Mouse (Mus musculus): ENCODE measurements around the gene Rpl18a.

Rpl18a gene

DNA sequence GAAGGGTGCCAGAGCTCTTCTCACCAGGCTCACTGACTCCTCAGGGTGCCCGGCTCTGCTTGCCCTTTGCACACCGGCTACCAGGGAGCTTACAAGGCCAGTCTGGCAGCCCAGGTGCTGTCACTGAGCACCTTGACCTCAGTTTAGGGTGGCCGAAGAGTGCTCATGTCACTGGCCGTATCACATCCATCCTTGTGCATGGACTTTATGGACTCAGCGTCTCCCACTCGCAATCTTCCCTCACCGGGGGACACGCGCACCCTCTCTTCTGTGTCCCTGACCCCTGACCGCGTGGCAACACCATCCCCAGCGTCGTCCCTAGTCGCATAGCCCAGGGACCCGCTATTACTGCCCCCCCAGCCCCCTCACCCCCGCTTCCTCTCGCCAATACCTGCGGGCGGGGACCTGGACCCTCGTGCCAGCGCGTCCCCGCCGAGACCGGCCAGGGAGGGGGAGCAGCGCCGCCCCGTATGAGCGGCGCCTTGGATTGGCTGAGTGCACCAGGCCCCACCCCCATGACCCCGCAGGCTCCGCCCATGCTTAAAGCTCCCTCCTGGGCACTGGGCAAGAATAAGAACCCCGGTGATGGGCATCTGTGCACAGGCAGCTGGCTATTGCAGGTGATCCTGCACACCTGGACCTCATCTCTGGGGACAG, 40.5 kb downstream of the Rpl18a start:
- DNase-seq (ENCODE audit: low spot score) = peak; percentile 69

- no peak for DNase-seq (ENCODE audit: low spot score)
Observed at GRCm38 (mm10) chr8:70856028-70856427, 41.2 kb downstream of the Rpl18a start.

- DNase-seq (ENCODE audit: low spot score) = no peak
Observed at GRCm38 (mm10) chr8:70853863-70854262, 43.3 kb downstream of the Rpl18a start.

DNA sequence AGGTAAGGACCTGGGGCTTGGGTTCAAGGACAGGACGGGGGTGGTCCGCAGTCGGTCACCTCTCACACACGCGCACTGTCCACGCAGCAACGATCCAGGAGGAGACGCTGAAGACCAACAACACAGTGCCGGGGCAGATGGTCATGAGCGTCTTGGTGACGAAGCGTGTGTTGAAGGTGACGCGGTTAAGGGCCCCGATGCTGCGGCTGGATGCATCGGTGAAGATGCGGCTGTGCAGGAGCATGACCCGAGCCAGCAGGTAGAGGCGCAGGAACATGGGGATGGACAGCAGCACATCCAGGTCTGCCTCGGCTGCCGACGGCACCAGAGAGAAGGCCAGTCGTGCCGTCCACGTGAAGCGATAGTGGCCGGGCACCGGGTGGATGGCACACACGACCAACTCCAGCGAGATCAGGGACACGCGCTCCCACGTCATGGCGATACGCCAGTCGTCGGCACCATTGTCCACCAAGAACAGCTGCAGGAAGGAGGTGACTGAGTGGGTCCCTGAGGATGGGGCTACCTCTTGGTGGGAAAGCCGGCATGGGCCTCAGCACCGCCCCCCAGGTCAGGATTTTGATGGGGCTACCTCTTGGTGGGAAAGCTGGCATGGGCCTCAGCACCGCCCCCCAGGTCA, 44.5 kb downstream of the Rpl18a start:
- no peak for DNase-seq (ENCODE audit: low spot score)

GRCm38 (mm10) chr8:70851837-70852236, 45.4 kb downstream of the Rpl18a start:
- no peak for DNase-seq (ENCODE audit: low spot score)

- DNase-seq (ENCODE audit: low spot score) = no peak
Observed at GRCm38 (mm10) chr8:70850947-70851346, 46.3 kb downstream of the Rpl18a start.

DNA sequence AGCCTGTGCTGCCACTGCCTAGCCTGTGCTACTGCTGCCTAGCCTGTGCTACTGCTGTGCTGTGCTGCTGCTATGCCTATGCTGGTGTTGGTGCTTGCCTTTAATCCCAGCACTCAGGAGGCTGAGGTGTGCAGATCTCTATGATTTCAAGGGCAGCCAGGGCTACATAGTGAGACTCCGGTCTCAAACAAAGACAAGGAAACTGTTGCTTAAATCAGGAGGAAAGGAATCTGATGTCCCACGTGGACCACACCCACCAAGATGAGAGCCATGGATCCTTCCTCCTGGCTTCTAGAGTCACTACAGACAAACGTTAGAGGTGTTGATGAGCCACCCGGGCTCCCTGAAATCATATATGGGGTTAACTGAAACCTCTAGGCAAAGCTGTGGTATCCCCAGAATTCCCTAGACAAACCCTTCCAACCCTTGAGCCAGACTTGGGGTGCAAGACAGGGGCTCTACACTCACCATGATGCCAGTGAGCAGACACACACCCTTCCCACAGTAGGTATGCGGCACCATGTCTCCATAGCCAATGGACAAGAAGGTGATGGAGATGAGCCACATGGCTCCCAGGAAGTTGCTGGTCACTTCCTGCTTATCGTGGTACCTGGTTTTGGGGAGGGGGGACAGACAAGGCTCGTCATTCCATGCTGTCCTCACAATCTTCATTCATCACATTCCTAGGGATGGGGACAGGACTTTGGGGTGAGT, 46.9 kb downstream of the Rpl18a start:
- DNase-seq (ENCODE audit: low spot score) = no peak

GRCm38 (mm10) chr8:70849333-70849990, 47.8 kb downstream of the Rpl18a start:
- DNase-seq (ENCODE audit: low spot score) = no peak

DNA sequence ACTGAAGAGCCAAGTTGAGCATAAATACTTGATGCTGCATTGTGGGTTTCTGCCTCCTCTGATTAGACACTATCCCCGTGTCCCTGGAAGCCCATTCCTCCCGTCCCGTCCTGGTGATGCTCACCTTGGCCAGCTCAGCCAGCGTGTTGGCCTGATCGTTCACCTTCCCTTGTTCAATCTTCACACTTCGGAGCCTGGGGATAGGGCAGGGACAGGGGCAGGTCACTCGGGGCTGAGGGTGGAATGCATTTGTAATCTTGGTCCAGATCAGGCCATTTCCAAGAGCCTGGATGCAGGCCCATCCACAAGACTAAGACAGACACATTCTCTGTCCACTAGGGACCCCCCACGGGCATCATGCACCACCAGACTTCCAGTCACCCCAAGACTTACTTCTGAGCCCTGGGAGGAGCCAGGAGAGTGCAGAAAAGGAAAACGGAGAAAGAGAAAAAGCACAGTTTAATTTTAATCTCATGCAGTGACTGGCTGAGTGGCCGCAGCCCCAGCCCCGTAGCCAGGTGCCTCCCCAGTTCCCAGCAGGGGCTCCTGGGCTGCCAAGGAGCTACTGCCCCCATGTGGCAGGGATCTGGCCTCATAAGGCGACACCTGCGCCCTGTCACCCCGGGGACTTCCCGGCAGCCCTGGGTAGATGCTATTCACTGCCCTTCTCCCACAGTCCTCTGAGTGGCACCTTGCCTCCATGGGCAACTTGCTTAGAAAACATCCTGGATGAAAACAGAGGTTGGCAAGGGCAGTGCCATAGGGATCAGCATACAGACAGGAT, 50.6 kb downstream of the Rpl18a start:
- DNase-seq (ENCODE audit: low spot score) = no peak

DNA sequence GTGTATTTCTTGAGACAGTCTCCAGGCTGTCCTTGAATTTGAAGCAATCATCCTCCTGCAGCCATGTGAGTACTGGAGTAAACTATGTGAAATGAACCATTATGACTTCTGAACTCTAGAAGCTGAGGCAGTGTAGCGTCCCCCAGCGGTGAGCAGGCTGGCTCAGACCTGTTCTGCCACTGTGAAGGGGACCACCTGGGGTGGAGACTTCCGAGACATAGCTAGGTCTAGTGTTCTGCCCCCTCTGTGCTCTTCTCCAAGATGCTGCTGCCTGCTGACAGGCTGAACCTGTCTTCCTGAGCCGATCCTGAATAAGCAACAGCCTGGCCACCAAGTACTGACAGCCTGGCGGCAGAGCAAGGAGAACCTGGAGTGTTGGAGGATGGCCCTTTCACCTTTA, 52.1 kb downstream of the Rpl18a start:
- DNase-seq (ENCODE audit: low spot score) = no peak
